Mouse (Mus musculus) ES-E14 (cell line): ENCODE data around the gene Map3k14. TPM values are rescaled to one million over a fixed set of nuclear protein-coding genes. Genes with fewer than 3 reads are reported as not detected.

Experiments used
- DNase-seq: peaks from one replicate; pipeline ENCODE4 v3.0.0-alpha.2; 2013; ENCODE audit warnings: low read depth, low spot score
- H3K27ac ChIP-seq: 2 replicates; pipeline ENCODE4 v1.5.1; 2012; ENCODE audit warnings: low read depth, mild to moderate bottlenecking, low read length, moderate library complexity, mixed read lengths; ENCODE audit not compliant: poor library complexity, insufficient read depth, severe bottlenecking
- H3K36me3 ChIP-seq: 2 replicates; pipeline ENCODE4 v1.6.1; 2012; ENCODE audit warnings: mild to moderate bottlenecking, low read length, moderate library complexity, mixed read lengths; ENCODE audit not compliant: control insufficient read depth, poor library complexity, insufficient read depth, severe bottlenecking
- H3K4me1 ChIP-seq, 2 experiments: fragments of 150-350 bp in 1 of 2; sonication (generic) in 1 of 2; 2 replicates each; pipeline ENCODE4 v1.6.1; 2012; ENCODE audit warnings: low read length in 2 of 2, mild to moderate bottlenecking in 1 of 2, mixed read lengths in 1 of 2; ENCODE audit not compliant: control insufficient read depth in 2 of 2, insufficient read depth in 2 of 2, poor library complexity in 1 of 2
- H3K4me3 ChIP-seq, 2 experiments: fragments of 150-350 bp in 1 of 2; sonication (generic) in 1 of 2; 2 replicates each; pipeline ENCODE4 v1.5.1; 2012; ENCODE audit warnings: low read length in 2 of 2, low read depth in 1 of 2, mild to moderate bottlenecking in 1 of 2, mixed read lengths in 1 of 2; ENCODE audit not compliant: insufficient read depth in 1 of 2, poor library complexity in 1 of 2, severe bottlenecking in 1 of 2
- H3K9ac ChIP-seq: 2 replicates; pipeline ENCODE4 v1.6.1; 2012; ENCODE audit warnings: low read depth, mild to moderate bottlenecking, low read length, mixed read lengths; ENCODE audit not compliant: poor library complexity, insufficient read depth, severe bottlenecking
- H3K9me3 ChIP-seq: fragments of 150-350 bp; sonication (generic); 2 replicates; pipeline ENCODE4 v1.6.1; 2012; ENCODE audit warnings: low read depth, mild to moderate bottlenecking, low read length; ENCODE audit not compliant: control insufficient read depth, insufficient read depth
- CHD2 ChIP-seq: IDR thresholded peaks from 2 replicates; pipeline ENCODE4 v1.6.1; 2014; ENCODE audit warnings: mild to moderate bottlenecking, low read depth, low read length, inconsistent platforms
- HCFC1 ChIP-seq: IDR thresholded peaks from 2 replicates; pipeline ENCODE4 v1.6.1; 2012; ENCODE audit warnings: low read length, inconsistent platforms, borderline replicate concordance; ENCODE audit not compliant: insufficient read depth
- MAFK ChIP-seq: IDR thresholded peaks from 2 replicates; pipeline ENCODE4 v1.6.1; 2014; ENCODE audit warnings: mild to moderate bottlenecking, low read depth, low read length, inconsistent platforms; ENCODE audit not compliant: insufficient read depth
- ZC3H11A ChIP-seq: IDR thresholded peaks from 2 replicates; pipeline ENCODE4 v1.6.1; 2012; ENCODE audit warnings: low read depth, mild to moderate bottlenecking, inconsistent platforms, low read length, borderline replicate concordance
- ZNF384 ChIP-seq: IDR thresholded peaks from 2 replicates; pipeline ENCODE4 v1.6.1; 2012; ENCODE audit warnings: low read depth, low read length, inconsistent platforms
- in situ Hi-C, 2 experiments: fragments of 600-800 bp; cut with MboI; formaldehyde crosslinking; loops; one replicate each; pipeline ENCODE4 v1.15.1; 2025; ENCODE audit warnings: low sequenced_read_pairs in 2 of 2, inconsistent platforms in 1 of 2; ENCODE audit not compliant: unreplicated experiment in 2 of 2
- total RNA-seq: library from RNA; depleted of rRNA; stranded (reverse); fragments of 300-350 nt; gene quantifications from 2 replicates; pipeline ENCODE4 v1.2.3, GENCODE M21; 2012

The Map3k14 gene
- total RNA-seq, 1 experiment: 4.5 TPM

DNA sequence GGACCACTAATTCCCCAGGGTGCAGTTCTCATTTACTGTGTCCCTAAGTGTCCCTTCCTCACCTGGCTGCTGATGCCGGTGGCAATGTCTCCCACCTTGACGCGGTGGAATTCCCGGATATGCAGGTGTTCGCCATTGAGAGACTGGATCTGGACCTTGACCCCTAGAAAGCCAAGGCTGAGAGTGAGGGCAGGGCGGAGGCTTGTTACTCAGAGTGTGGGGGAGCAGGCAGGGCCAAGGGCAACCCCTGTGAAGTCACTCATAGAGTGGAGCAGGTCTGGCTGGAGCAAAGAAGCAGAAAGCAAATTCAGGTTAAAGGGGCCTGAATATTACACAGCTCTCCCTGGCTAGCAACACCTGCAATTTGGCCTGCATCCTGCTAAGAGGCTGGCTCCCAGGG, 45.8 kb downstream of the Map3k14 start:
- H3K27ac ChIP-seq: no peak overlapping the region
- no peak overlapping the region for H3K4me3 ChIP-seq
- no peaks in the 10 kb centered on the region for H3K9me3 ChIP-seq
- in situ Hi-C loops: no loop called here
- H3K4me1 ChIP-seq: peaks cover 2 to 20% of the 10 kb centered on the region in 2 experiments; a peak in 2 of 4 replicates
- no peaks in the 10 kb centered on the region for H3K36me3 ChIP-seq
- DNase-seq: no peak
- TF ChIP-seq MAFK (no peak), CHD2 (no peak), ZNF384 (no peak), ZC3H11A (no peak)
- no peak overlapping the region for H3K9ac ChIP-seq

DNA sequence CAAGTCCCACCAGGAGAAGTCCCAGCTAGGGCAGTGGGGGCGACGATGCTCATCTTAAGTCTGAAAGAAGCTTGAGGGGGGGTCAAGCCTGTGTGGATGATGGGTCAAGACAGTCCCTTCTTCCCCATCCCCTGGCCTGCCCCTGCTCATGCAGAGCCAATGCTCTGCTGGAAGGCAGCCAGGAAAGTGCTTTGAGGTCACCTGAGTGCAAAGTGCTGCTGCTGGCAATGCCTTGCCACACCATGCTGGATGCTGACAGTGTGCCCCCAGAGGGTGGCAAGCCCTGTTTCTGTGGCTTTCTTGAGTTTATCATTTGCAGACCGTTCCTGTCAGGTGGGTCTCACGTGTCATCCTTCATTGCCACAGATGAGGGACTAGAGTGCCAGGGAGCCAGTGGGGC, 47.3 kb downstream of the Map3k14 start:
- in situ Hi-C loops: no loop called here
- H3K36me3 ChIP-seq: no peaks in the 10 kb centered on the region
- peaks cover 2 to 13% of the 10 kb centered on the region in 2 experiments; a peak in 2 of 4 replicates for H3K4me1 ChIP-seq
- no peak for DNase-seq
- no peak overlapping the region for H3K4me3 ChIP-seq
- TF ChIP-seq ZNF384 (no peak), MAFK (no peak), HCFC1 (no peak), ZC3H11A (no peak), CHD2 (no peak)
- no peak overlapping the region for H3K9ac ChIP-seq
- H3K9me3 ChIP-seq: no peaks in the 10 kb centered on the region
- H3K27ac ChIP-seq: no peak overlapping the region

DNA sequence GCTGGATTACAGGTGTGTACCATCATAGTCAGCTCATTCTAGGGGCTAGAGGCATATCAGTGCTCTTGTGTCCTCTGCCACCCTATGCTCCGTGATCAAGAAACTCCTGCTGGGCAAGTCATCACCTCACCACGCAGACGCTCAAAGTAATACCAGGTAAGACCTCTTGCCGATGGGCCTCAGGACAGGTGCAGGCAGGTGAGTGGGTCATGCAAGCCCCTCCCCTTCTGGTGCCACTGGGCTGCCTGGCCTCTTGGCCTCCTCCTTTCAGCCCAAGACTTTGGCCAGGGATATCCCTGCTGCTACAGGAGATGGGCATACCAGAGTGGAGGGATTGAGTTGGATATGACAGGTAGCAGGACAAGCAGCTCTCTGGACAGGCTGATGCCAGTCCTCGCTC, 48.0 kb downstream of the Map3k14 start:
- no peak overlapping the region for H3K27ac ChIP-seq
- H3K9me3 ChIP-seq: no peaks in the 10 kb centered on the region
- in situ Hi-C loops: no loop called here
- H3K9ac ChIP-seq: no peak overlapping the region
- TF ChIP-seq ZC3H11A (no peak), MAFK (no peak), ZNF384 (no peak), CHD2 (no peak), HCFC1 (no peak)
- peaks cover 2 to 9% of the 10 kb centered on the region in 2 experiments; a peak in 1 of 4 replicates for H3K4me1 ChIP-seq
- no peak for DNase-seq
- H3K4me3 ChIP-seq: no peak overlapping the region
- no peaks in the 10 kb centered on the region for H3K36me3 ChIP-seq

DNA sequence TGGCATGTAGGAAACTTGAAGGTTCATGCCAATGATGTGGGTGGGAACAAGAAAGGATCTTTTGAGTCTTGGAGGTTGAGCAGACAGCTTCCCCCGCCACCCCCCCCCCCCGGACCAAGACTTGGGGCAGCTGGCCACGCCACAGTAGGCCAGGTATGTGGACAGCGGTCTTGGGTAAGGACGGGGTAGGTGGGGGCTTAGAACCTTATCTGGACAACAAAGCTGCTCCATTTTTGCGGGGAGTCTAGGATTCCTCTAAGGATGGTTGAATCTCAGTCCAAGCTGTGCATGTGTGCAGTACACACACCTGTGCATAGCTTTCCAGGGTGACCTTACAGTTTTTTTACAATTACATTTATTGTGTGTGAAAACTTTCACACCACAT, 48.8 kb downstream of the Map3k14 start:
- no peaks in the 10 kb centered on the region for H3K36me3 ChIP-seq
- in situ Hi-C loops: no loop called here
- peaks cover 0 to 5% of the 10 kb centered on the region in 2 experiments; a peak in 1 of 4 replicates for H3K4me1 ChIP-seq
- H3K27ac ChIP-seq: no peak overlapping the region
- H3K9ac ChIP-seq: no peak overlapping the region
- peak overlapping the region in 1 of 2 experiments; percentile 52; a peak in 2 of 4 replicates for H3K4me3 ChIP-seq
- no peak for TF ChIP-seq HCFC1
- TF ChIP-seq CHD2: no peak
- no peak for TF ChIP-seq MAFK
- no peak for TF ChIP-seq ZNF384
- no peak for TF ChIP-seq ZC3H11A
- H3K9me3 ChIP-seq: no peaks in the 10 kb centered on the region
- no peak for DNase-seq

DNA sequence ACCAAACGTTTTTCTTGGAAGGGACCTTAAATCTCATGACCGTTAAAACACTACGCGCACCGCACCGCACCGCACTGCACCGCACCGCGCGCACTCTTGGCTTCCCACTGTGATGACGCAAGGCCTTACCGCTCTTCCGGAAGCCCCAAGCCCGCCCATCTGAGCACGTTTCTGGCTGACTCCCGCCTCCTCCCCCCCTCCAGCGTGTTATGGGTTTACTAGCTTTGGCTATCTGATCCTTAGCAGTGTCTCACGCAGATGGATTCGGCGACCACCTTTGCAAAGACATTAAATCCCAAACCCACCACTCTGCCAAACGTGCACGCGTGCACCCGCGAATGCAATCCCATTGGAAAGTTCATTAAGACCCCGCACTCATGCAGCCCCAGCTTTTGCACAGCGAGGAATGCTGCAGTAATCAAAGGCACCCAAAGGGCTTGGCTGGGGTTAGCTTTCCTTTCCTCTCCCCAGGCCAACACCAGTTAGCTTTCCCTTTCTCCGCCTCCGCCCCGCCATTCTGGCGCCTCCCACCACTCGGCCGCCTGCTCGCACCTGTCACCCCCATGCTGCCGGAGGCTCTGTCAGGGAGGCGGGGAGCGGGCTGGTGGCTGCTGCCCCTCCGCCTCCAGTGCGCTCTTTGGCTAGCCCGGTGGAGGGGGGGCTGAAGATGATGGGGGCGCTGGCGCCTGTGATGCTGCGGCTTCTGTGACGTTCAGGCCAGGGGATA, 49.3 kb downstream of the Map3k14 start, which contains the start of gene Spata32:
Gene Spata32 (minus strand): TSS at position 643 of the 727 bp plus-strand sequence.
- H3K9me3 ChIP-seq: no peaks in the 10 kb centered on the region
- H3K4me1 ChIP-seq: peaks cover 0 to 4% of the 10 kb centered on the region in 2 experiments; a peak in 1 of 4 replicates
- no peak within 1 kb of the TSS for H3K9ac ChIP-seq
- H3K4me3 ChIP-seq: peak within 1 kb of the TSS; percentile 52 to 59
- TF ChIP-seq ZC3H11A: no peak
- TF ChIP-seq MAFK: no peak
- no peak for TF ChIP-seq CHD2
- TF ChIP-seq ZNF384: no peak
- no peak; the same call in 1 of the 2 replicates for TF ChIP-seq HCFC1
- in situ Hi-C loops: no loop called here
- no peak for DNase-seq
- H3K27ac ChIP-seq: no peak within 1 kb of the TSS
- no peaks in the 10 kb centered on the region for H3K36me3 ChIP-seq
